Mouse (Mus musculus): ENCODE results near the gene Lgalsl. TPM values are rescaled to one million over a fixed set of nuclear protein-coding genes. Genes with fewer than 3 reads are reported as not detected.

Lgalsl gene
- polyA plus RNA-seq, 1 experiment from 2014 or later = 77.7 TPM

GRCm38 (mm10) chr11:20858921-20859668 lies 28.2 kb upstream of the Lgalsl start:
- Histone ChIP-seq H3K4me1 (replicated peaks) (peaks cover 7% of the 10 kb centered on the region; the same call in 1 of the 2 replicates), H3K36me3 (no peaks in the 10 kb centered on the region), H3K4me2 (peak overlapping the region; percentile 22), H3K9ac (no peak overlapping the region), H3K4me3 (no peak overlapping the region), H3K27ac (replicated peaks) (peak overlapping the region; percentile 80), H3K27me3 (no peaks in the 10 kb centered on the region), H3K9me3 (no peaks in the 10 kb centered on the region)
- 19% methylated on average over 9 of the region's 9 CpGs for WGBS
- ATAC-seq (ENCODE audit: low FRiP score, low read depth) = peak; percentile 95

DNA sequence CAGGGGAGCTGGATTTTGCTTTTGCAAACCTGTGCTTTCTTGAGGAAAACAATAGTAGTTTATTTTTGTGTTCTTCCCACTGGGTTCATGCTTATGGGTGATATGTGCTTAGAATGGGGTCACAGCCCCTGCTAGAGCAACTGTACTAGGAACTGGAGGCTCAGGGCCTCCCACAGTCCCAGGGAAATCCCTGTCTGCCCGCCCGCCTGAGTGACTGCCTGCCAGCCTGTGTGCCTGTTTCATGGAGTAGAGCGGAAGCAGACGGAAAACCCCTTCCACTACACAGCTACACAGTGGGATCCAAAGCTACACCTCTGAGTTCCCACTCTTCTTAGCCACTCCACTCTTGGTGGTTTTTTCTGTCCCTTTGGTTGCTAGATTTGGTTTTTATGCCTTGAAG lies 27.1 kb upstream of the Lgalsl start:
- no peak for ATAC-seq (ENCODE audit: low FRiP score, low read depth)
- H3K27me3 ChIP-seq = no peaks in the 10 kb centered on the region
- WGBS = 84% methylated on average over 4 of the region's 4 CpGs
- H3K4me3 ChIP-seq = no peak overlapping the region
- H3K4me2 ChIP-seq = no peak overlapping the region
- no peaks in the 10 kb centered on the region for H3K36me3 ChIP-seq
- H3K4me1 ChIP-seq (replicated peaks) = peaks cover 12% of the 10 kb centered on the region; the same call in 1 of the 2 replicates
- peak overlapping the region; percentile 80; the same call in 1 of the 2 replicates for H3K27ac ChIP-seq (replicated peaks)
- H3K9ac ChIP-seq = no peak overlapping the region
- no peaks in the 10 kb centered on the region for H3K9me3 ChIP-seq

- H3K27me3 ChIP-seq = no peaks in the 10 kb centered on the region
- H3K4me1 ChIP-seq (replicated peaks) = peaks cover 9% of the 10 kb centered on the region; the same call in 1 of the 2 replicates
- ATAC-seq (ENCODE audit: low FRiP score, low read depth) = no peak
- H3K9ac ChIP-seq = no peak overlapping the region
- no peak overlapping the region for H3K4me2 ChIP-seq
- H3K27ac ChIP-seq (replicated peaks) = no peak overlapping the region
- 35% methylated on average over 4 of the region's 4 CpGs for WGBS
- no peaks in the 10 kb centered on the region for H3K9me3 ChIP-seq
- H3K36me3 ChIP-seq = no peaks in the 10 kb centered on the region
- H3K4me3 ChIP-seq = no peak overlapping the region
Measured at GRCm38 (mm10) chr11:20854032-20854741, 23.3 kb upstream of the Lgalsl start.

- Histone ChIP-seq H3K36me3 (no peaks in the 10 kb centered on the region), H3K4me3 (no peak overlapping the region), H3K9ac (no peak overlapping the region), H3K4me2 (no peak overlapping the region), H3K9me3 (no peaks in the 10 kb centered on the region), H3K27me3 (no peaks in the 10 kb centered on the region), H3K4me1 (replicated peaks) (0 out of 2 replicates have a peak, but pooled peaks cover 9% of the 10 kb centered on the region), H3K27ac (replicated peaks) (no peak overlapping the region)
- WGBS = 96% methylated on average over 1 of the region's 1 CpGs
- no peak for ATAC-seq (ENCODE audit: low FRiP score, low read depth)
Measured at GRCm38 (mm10) chr11:20850196-20850595, 19.3 kb upstream of the Lgalsl start.

GRCm38 (mm10) chr11:20849403-20849802 lies 18.5 kb upstream of the Lgalsl start:
- no peak overlapping the region for H3K4me2 ChIP-seq
- no peaks in the 10 kb centered on the region for H3K9me3 ChIP-seq
- no peaks in the 10 kb centered on the region for H3K36me3 ChIP-seq
- H3K27me3 ChIP-seq = no peaks in the 10 kb centered on the region
- no peak for ATAC-seq (ENCODE audit: low FRiP score, low read depth)
- H3K27ac ChIP-seq (replicated peaks) = no peak overlapping the region
- no peak overlapping the region for H3K9ac ChIP-seq
- H3K4me1 ChIP-seq (replicated peaks) = 0 out of 2 replicates have a peak, but pooled peaks cover 7% of the 10 kb centered on the region
- no peak overlapping the region for H3K4me3 ChIP-seq
- 81% methylated on average over 5 of the region's 5 CpGs for WGBS

GRCm38 (mm10) chr11:20837366-20837765 lies 6.5 kb upstream of the Lgalsl start:
- no peaks in the 10 kb centered on the region for H3K36me3 ChIP-seq
- H3K27me3 ChIP-seq = no peaks in the 10 kb centered on the region
- H3K27ac ChIP-seq (replicated peaks) = no peak overlapping the region
- no peaks in the 10 kb centered on the region for H3K9me3 ChIP-seq
- no peak overlapping the region for H3K4me3 ChIP-seq
- no peak for ATAC-seq (ENCODE audit: low FRiP score, low read depth)
- H3K9ac ChIP-seq = no peak overlapping the region
- H3K4me2 ChIP-seq = no peak overlapping the region
- H3K4me1 ChIP-seq (replicated peaks) = 0 out of 2 replicates have a peak, but pooled peaks cover 2% of the 10 kb centered on the region
- WGBS = 85% methylated on average over 5 of the region's 5 CpGs

- 15% methylated on average over 11 of the region's 11 CpGs for WGBS
- Histone ChIP-seq H3K27me3 (no peaks in the 10 kb centered on the region), H3K27ac (replicated peaks) (peak overlapping the region; percentile 95), H3K9me3 (no peaks in the 10 kb centered on the region), H3K4me1 (replicated peaks) (peaks cover 29% of the 10 kb centered on the region), H3K9ac (peak overlapping the region; percentile 91), H3K36me3 (peaks cover 17% of the 10 kb centered on the region), H3K4me2 (peak overlapping the region; percentile 74), H3K4me3 (peak overlapping the region; percentile 76)
- peak; percentile 5 for ATAC-seq (ENCODE audit: low FRiP score, low read depth)
Measured at GRCm38 (mm10) chr11:20831600-20832137, 813 bp upstream of the Lgalsl start.

DNA sequence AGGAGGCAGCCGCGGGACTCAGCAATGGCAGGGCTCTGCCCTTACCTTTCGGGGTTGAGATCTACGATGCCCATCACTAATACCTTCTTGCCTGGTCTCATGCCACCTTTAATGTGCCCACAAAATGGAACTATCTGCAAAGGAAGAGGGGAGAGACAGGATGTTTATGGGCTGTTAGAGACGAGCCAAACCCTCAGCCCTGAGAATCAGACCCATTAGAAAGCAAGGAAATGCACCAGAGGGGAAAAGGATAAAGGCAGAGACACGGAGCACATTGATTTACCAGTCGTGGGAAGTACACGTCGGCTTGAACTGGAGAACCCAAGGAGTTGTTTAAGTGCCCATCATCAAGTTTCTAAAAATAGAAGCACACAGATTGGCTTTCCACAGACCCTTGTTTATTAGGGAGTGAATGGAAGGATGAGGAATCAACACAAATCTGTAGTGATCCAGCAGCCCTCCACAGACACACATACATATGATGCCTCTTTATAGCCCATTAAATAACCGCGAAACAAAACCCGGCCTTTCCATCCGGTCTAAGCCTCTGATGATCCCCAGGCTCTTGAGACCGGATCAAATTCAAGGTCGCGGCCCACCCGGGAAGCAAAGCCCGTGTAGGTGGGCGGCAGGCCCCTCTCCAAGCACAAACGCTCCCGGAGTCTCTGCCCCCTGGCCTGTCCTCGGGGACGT lies 717 bp downstream of the Lgalsl start:
- H3K4me1 ChIP-seq (replicated peaks) = peaks cover 29% of the 10 kb centered on the region
- 12% methylated on average over 23 of the region's 23 CpGs for WGBS
- H3K4me2 ChIP-seq = peak overlapping the region; percentile 74
- H3K9me3 ChIP-seq = no peaks in the 10 kb centered on the region
- peak overlapping the region; percentile 95 for H3K27ac ChIP-seq (replicated peaks)
- H3K27me3 ChIP-seq = no peaks in the 10 kb centered on the region
- H3K4me3 ChIP-seq = peak overlapping the region; percentile 76
- H3K36me3 ChIP-seq = peaks cover 27% of the 10 kb centered on the region
- H3K9ac ChIP-seq = peak overlapping the region; percentile 91
- peak; percentile 27 for ATAC-seq (ENCODE audit: low FRiP score, low read depth)

GRCm38 (mm10) chr11:20829056-20829686 lies 1.7 kb downstream of the Lgalsl start:
- no peak for ATAC-seq (ENCODE audit: low FRiP score, low read depth)
- H3K4me3 ChIP-seq = peak overlapping the region; percentile 76
- H3K9me3 ChIP-seq = no peaks in the 10 kb centered on the region
- peaks cover 35% of the 10 kb centered on the region for H3K36me3 ChIP-seq
- H3K4me1 ChIP-seq (replicated peaks) = peaks cover 29% of the 10 kb centered on the region
- peak overlapping the region; percentile 39; the same call in 1 of the 2 replicates for H3K27ac ChIP-seq (replicated peaks)
- 42% methylated on average over 9 of the region's 9 CpGs for WGBS
- H3K9ac ChIP-seq = no peak overlapping the region
- peak overlapping the region; percentile 74 for H3K4me2 ChIP-seq
- H3K27me3 ChIP-seq = no peaks in the 10 kb centered on the region

DNA sequence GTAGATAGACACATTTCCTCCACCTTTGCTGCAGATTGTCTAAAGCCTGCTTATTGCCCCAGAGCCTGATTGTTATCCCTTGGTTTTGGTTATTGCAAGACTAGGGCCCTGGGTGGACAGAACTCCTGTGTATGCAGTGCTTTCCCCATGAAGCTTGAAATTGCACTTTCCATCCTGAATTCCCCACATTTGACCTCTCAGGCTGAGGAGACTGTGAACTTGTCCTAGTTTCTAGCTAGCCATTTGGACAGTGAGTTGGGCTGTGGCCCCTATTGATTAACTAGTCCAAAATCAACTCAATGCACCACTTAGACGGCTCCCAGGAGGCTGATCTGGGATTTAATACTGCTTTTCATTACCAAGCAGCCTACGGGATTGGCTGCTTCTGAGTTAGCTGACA lies 6.9 kb downstream of the Lgalsl start:
- 70% methylated on average over 2 of the region's 2 CpGs for WGBS
- Histone ChIP-seq H3K27me3 (no peaks in the 10 kb centered on the region), H3K9ac (no peak overlapping the region), H3K4me1 (replicated peaks) (peaks cover 9% of the 10 kb centered on the region), H3K4me3 (no peak overlapping the region), H3K9me3 (no peaks in the 10 kb centered on the region), H3K27ac (replicated peaks) (no peak overlapping the region), H3K36me3 (peaks cover 34% of the 10 kb centered on the region), H3K4me2 (no peak overlapping the region)
- no peak for ATAC-seq (ENCODE audit: low FRiP score, low read depth)

DNA sequence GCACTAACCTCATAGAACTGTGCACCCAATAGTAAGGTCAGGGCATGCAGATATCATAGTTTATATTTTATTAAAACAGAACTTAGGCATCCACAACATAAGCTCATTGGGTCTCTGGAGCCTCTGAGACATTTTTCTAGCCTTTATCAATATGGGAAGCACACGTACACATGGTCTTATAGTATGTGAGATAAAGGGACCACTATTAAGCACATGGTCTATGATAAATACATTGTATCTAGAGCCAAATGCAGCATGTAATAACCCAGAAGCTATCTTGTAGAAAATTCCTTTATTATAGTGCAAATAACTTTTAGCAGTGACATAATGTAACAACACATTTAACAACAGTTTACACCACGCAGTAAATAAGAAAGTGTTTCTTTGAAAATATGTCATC lies 7.6 kb downstream of the Lgalsl start:
- WGBS = 96% methylated on average over 2 of the region's 2 CpGs
- ATAC-seq (ENCODE audit: low FRiP score, low read depth) = no peak

More for the DNA sequence above, 7.6 kb downstream of the Lgalsl start:
- Histone ChIP-seq H3K4me1 (replicated peaks) (peaks cover 4% of the 10 kb centered on the region), H3K9ac (no peak overlapping the region), H3K4me3 (no peak overlapping the region), H3K36me3 (peaks cover 32% of the 10 kb centered on the region), H3K9me3 (no peaks in the 10 kb centered on the region), H3K4me2 (no peak overlapping the region), H3K27me3 (no peaks in the 10 kb centered on the region), H3K27ac (replicated peaks) (no peak overlapping the region)

All from hindbrain, embryonic 15.5 days (tissue).